Mouse (Mus musculus): ENCODE data around the gene Mbd3. TPM values are rescaled to one million over a fixed set of nuclear protein-coding genes. Genes with fewer than 3 reads are reported as not detected.

Mbd3 gene
- total RNA-seq (2014; rRNA removed) (48.2 and 50.4 TPM in 2 replicates), polyA plus RNA-seq (2015; fragmentation: Nextera tagmentation; extraction: Ambion mirVana) (166 and 175 TPM in 2 replicates)

DNA sequence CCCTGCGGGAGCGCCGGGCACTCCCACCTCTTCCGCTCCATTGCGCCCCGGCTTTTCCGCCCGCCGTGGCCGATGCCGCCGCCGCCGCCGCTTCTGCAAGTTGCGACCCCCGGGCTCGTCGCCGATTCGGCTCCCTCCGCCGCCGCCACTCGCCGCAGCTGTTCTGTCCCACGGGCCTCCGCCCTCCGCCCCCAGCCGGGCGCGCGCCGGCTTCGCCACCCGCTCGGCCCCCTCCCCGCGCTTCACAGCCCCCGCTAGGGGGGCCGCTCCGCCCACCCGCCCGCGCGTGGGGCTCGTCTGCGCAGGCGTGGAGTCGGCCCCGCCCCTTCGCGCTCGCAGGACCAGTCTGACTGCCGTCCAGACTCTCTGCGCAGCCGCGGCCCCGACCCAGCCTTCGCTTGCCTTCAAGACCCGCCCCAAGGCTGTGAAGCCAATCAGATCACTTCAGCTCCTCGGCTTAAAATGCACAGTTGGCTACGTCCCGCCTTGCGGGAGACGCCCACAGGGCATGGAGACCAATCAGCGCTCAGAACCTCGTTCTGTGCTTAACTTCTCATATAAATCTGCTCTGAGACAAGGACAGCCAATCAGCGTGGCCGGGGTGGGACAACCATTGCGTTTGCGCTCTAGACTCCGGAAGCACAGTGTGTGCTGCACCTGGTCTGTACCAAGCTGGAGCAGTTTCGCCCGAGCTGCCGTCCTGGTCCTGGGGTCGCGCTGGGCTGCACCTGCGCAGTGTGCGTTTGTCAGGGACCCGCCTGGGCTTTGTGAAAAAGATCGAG, at the start of gene Mbd3:
Gene Mbd3, minus strand, starts transcription at position 360 of the 782 bp plus-strand sequence.
- H3K27me3 ChIP-seq (ENCODE audit: insufficient read depth, low read length): no peaks in the 10 kb centered on the region
- H3K4me1 ChIP-seq (ENCODE audit: insufficient read depth, low read length): 0 out of 2 replicates have a peak, but pooled peaks cover 13% of the 10 kb centered on the region
- WGBS: 2% methylated on average over 70 of the region's 82 CpGs
- DNase-seq (ENCODE audit: low spot score): peak; percentile 100
- TF ChIP-seq CTCF (IDR thresholded peaks at IDR 0.05; ENCODE audit: low read depth): no peak
- peak within 1 kb of the TSS; percentile 65 for H3K4me3 ChIP-seq (ENCODE audit: low read length)
- H3K9ac ChIP-seq (replicated peaks; ENCODE audit: low read length): peak within 1 kb of the TSS; percentile 87
- H3K36me3 ChIP-seq (ENCODE audit: insufficient read depth, low read length): peaks cover 15% of the 10 kb centered on the region; the same call in 1 of the 2 replicates
- peak; percentile 97 for ATAC-seq
- peak within 1 kb of the TSS; percentile 99 for H3K27ac ChIP-seq
- H3K4me2 ChIP-seq (ENCODE audit: low read depth, low read length): peak within 1 kb of the TSS; percentile 78
- no peaks in the 10 kb centered on the region for H3K9me3 ChIP-seq (ENCODE audit: low read length)

DNA sequence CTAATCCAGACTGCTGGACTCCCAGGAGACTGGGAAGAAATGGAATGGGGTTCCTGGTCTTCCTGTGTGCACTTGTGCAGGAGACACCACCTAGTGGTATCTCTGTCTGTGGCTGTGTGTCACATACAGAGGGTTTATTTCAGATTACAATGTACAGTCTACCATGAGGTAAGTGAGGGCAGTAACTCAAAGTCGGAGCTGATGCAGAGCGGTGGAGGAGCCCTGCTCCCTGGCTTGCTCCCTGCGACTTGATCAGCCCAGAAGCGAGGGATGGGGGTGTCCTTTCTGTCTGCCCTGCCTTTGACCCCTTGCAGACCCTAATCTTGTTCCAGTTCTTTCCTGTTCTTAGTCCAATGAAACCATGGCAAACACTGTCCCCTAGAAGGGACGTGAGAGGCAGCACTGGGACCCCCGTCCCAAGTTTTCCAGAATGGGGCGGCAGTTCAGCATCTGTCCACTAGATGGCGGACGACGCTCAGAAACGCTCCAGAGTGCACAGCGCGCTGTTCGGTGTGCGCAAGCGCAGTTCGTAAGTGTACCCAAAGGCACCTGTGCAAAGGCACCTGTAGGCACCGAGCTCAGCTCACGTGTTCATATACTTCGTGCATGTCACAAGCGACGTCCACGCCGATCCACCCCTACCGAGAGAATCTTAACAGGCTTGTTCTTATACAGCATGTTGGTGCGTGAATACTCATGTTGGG, 46.7 kb upstream of the Mbd3 start:
- Histone ChIP-seq H3K9me3 (ENCODE audit: low read length) (no peaks in the 10 kb centered on the region), H3K4me1 (ENCODE audit: insufficient read depth, low read length) (no peaks in the 10 kb centered on the region), H3K9ac (replicated peaks; ENCODE audit: low read length) (no peak overlapping the region), H3K4me3 (ENCODE audit: low read length) (no peak overlapping the region), H3K36me3 (ENCODE audit: insufficient read depth, low read length) (no peaks in the 10 kb centered on the region), H3K27ac (no peak overlapping the region), H3K27me3 (ENCODE audit: insufficient read depth, low read length) (peaks cover 7% of the 10 kb centered on the region; the same call in 1 of the 2 replicates), H3K4me2 (ENCODE audit: low read depth, low read length) (peak overlapping the region; percentile 25; the same call in 1 of the 2 replicates)
- 7% methylated on average over 26 of the region's 26 CpGs for WGBS
- DNase-seq (ENCODE audit: low spot score) (peak; percentile 92), ATAC-seq (peak; percentile 89)
- peak; percentile 99 for TF ChIP-seq CTCF (IDR thresholded peaks at IDR 0.05; ENCODE audit: low read depth)

DNA sequence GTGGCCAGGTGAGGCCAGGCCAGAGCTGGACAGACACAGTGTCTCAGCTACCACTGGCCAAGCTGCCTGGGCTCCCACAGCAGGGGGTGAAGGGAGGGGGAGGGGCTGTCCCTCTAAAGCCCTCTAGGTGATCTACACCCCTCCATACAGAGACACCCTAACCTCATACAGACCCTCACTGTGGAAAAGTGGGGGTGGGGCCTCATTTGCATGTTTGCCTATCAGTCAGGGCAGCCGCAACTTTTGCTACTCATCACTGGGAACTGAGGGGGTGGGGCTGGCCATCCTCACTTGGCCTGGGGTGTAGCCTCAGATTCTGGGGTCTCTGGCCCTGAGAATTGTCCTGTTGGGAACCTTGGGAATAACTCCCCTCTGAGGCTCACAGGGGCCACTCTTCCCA, 45.7 kb upstream of the Mbd3 start:
- H3K36me3 ChIP-seq (ENCODE audit: insufficient read depth, low read length): no peaks in the 10 kb centered on the region
- H3K27ac ChIP-seq: no peak overlapping the region
- H3K9ac ChIP-seq (replicated peaks; ENCODE audit: low read length): no peak overlapping the region
- H3K4me1 ChIP-seq (ENCODE audit: insufficient read depth, low read length): no peaks in the 10 kb centered on the region
- DNase-seq (ENCODE audit: low spot score) (no peak), ATAC-seq (no peak)
- 24% methylated on average over 1 of the region's 1 CpGs for WGBS
- H3K9me3 ChIP-seq (ENCODE audit: low read length): no peaks in the 10 kb centered on the region
- TF ChIP-seq CTCF (IDR thresholded peaks at IDR 0.05; ENCODE audit: low read depth): no peak
- H3K4me2 ChIP-seq (ENCODE audit: low read depth, low read length): no peak overlapping the region
- peaks cover 7% of the 10 kb centered on the region; the same call in 1 of the 2 replicates for H3K27me3 ChIP-seq (ENCODE audit: insufficient read depth, low read length)
- H3K4me3 ChIP-seq (ENCODE audit: low read length): no peak overlapping the region

DNA sequence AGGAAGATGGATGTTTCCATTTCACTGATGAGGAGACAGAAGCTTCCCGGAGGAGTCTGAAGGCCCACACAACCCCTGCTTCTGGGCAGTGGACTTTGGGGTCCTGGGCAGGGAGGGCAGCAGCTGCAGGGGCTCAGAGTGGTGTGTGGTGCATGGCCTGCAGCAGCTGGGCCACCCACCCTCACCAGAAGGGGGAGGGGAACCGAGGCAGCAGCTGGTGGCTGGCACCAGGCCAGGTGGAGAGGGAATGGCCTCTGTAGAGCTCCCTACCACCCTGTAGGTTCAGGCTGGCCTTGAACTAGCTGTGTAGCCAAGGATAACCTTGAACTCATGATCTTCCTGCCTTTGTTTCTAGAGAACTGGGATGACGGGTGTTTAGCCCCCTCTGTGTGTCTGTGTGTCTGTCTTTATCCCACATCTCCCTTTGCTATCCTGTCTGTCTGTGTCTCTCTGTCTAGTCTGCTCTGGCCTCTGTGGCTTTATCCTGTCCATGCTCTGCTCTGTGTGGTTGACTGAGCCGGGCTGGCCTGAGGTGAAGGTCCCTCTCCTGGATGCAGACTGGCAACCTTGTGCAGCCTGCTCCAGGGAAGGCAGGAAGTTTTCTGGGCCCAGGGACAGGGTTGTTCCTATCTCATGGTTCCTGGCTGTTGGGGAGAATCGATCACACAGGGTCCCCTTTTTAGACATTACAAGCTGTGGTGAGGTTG, 45.1 kb upstream of the Mbd3 start:
- H3K27ac ChIP-seq: no peak overlapping the region
- DNase-seq (ENCODE audit: low spot score) (peak; percentile 39), ATAC-seq (0 out of 2 replicates have a peak, but pooled peaks have one; percentile 8)
- no peak; the same call in 1 of the 2 replicates for TF ChIP-seq CTCF (IDR thresholded peaks at IDR 0.05; ENCODE audit: low read depth)
- no peak overlapping the region for H3K4me3 ChIP-seq (ENCODE audit: low read length)
- no peaks in the 10 kb centered on the region for H3K4me1 ChIP-seq (ENCODE audit: insufficient read depth, low read length)
- 37% methylated on average over 5 of the region's 5 CpGs for WGBS
- no peaks in the 10 kb centered on the region for H3K36me3 ChIP-seq (ENCODE audit: insufficient read depth, low read length)
- H3K27me3 ChIP-seq (ENCODE audit: insufficient read depth, low read length): peaks cover 7% of the 10 kb centered on the region; the same call in 1 of the 2 replicates
- H3K9ac ChIP-seq (replicated peaks; ENCODE audit: low read length): no peak overlapping the region
- H3K9me3 ChIP-seq (ENCODE audit: low read length): no peaks in the 10 kb centered on the region
- no peak overlapping the region for H3K4me2 ChIP-seq (ENCODE audit: low read depth, low read length)

DNA sequence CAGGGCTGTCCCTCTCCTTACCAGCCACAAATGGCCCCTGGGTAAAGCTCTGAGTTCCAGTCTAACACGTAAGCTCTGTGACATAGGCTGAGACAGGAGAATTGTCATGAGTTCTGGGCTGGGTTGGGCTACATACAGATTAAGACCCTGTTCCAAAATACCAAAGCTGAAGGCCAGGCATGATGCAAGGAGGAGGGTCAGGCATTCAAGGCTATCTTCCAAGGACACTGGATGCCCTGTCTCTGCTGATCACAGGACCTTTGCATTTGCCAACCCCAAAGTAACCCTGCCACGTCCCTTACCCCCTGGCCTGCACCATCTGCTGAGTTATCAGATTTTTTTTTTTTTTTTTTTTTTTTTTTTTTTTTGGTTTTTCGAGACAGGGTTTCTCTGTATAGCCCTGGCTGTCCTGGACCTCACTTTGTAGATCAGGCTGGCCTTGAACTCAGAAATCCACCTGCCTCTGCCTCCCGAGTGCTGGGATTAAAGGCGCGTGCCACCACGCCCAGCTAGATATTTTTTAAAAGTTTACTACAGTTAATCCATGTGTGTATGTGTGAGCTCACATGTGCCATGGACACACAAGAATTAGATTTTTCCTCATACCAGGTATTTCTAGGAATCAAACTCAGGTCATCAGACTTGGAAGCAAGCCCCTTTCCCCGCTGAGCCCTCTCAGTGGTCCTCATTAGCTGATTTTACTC, 44.4 kb upstream of the Mbd3 start:
- no peaks in the 10 kb centered on the region for H3K36me3 ChIP-seq (ENCODE audit: insufficient read depth, low read length)
- H3K9me3 ChIP-seq (ENCODE audit: low read length): no peaks in the 10 kb centered on the region
- no peak overlapping the region for H3K27ac ChIP-seq
- TF ChIP-seq CTCF (IDR thresholded peaks at IDR 0.05; ENCODE audit: low read depth): no peak
- no peak overlapping the region for H3K4me3 ChIP-seq (ENCODE audit: low read length)
- no peak for DNase-seq (ENCODE audit: low spot score)
- no peaks in the 10 kb centered on the region for H3K4me1 ChIP-seq (ENCODE audit: insufficient read depth, low read length)
- no peak for ATAC-seq
- no peak overlapping the region for H3K9ac ChIP-seq (replicated peaks; ENCODE audit: low read length)
- WGBS: 73% methylated on average over 8 of the region's 8 CpGs
- H3K4me2 ChIP-seq (ENCODE audit: low read depth, low read length): no peak overlapping the region
- peaks cover 7% of the 10 kb centered on the region; the same call in 1 of the 2 replicates for H3K27me3 ChIP-seq (ENCODE audit: insufficient read depth, low read length)

DNA sequence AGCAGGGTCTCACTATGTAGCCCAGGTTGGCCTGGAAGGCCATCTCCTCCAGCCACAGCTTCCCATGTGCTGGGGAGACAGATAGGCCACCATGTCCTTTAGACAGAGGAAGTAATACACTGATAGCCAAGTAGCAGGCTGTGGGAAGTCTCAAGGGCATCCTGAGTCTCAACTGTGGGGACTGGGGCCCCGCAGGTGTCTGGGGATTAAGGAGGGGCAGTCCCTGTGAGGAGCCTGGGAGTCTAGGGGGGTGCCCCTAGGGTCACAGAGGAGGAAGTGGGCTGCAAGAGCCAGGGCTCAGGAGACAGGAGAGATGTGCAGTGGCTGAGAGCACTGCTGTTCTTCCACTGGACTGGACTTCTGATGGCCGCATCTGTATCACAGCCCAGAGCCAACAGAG, 43.6 kb upstream of the Mbd3 start:
- no peak for DNase-seq (ENCODE audit: low spot score)
- Histone ChIP-seq H3K27ac (no peak overlapping the region), H3K9me3 (ENCODE audit: low read length) (no peaks in the 10 kb centered on the region), H3K4me1 (ENCODE audit: insufficient read depth, low read length) (no peaks in the 10 kb centered on the region), H3K4me3 (ENCODE audit: low read length) (no peak overlapping the region), H3K27me3 (ENCODE audit: insufficient read depth, low read length) (peaks cover under 1% of the 10 kb centered on the region; the same call in 1 of the 2 replicates), H3K9ac (replicated peaks; ENCODE audit: low read length) (no peak overlapping the region), H3K36me3 (ENCODE audit: insufficient read depth, low read length) (no peaks in the 10 kb centered on the region), H3K4me2 (ENCODE audit: low read depth, low read length) (no peak overlapping the region)
- TF ChIP-seq CTCF (IDR thresholded peaks at IDR 0.05; ENCODE audit: low read depth): no peak
- WGBS: 53% methylated on average over 2 of the region's 2 CpGs
- ATAC-seq: no peak
